Mouse (Mus musculus): ENCODE results near the gene Cytl1. TPM values are rescaled to one million over a fixed set of nuclear protein-coding genes. Genes with fewer than 3 reads are reported as not detected.

Cytl1 gene
- total and polyA plus RNA-seq, 2 experiments, result 0.09 TPM; not detected in 1

DNA sequence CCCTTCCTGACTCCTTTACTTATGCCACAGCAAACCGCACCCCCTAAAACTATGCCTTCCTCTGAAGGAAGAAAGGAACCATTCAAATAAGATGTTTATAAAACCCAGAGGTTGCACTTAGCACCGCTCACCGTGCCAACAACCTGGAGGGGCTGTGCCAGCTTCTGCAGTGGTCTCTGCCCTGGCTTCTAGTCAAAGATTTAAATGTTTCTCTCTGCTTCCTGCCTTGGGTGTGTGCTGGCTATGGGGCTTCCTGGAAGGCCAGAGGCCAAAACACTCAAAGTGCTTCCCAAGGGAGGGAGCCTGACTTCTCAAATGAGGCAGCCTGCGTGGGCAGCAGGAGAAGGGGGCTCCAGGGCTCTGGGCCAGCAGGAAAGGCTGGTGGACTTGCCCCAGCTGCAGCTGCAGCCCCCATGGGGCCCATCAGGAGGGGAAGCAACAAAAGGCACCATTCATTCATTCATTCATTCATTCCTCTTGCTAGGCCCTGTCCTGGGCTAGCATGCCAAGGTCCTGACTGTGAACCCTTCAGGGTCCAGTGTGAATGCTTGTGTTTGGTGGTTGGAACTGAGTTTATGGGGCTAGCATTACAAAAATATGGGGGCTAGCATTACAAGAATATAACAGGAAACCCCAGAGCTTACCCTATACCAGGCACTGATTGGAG, 10.0 kb upstream of the Cytl1 start:
- Histone ChIP-seq H3K9ac (ENCODE audit: low read depth, low read length) (no peak overlapping the region), H3K36me3 (ENCODE audit: control insufficient read depth, insufficient read depth, low read length) (no peaks in the 10 kb centered on the region), H3K4me3 (ENCODE audit: insufficient read depth, low read depth, low read length) (no peak overlapping the region), H3K27ac (replicated peaks; ENCODE audit: insufficient read depth, low read depth, low read length) (no peak overlapping the region), H3K27me3 (ENCODE audit: control insufficient read depth, insufficient read depth, low read length) (no peaks in the 10 kb centered on the region), H3K79me2 (ENCODE audit: control insufficient read depth, insufficient read depth, low read length) (no peaks in the 10 kb centered on the region), H3K4me1 (ENCODE audit: control insufficient read depth, insufficient read depth, low read length) (no peaks in the 10 kb centered on the region)
- no peak for DNase-seq (ENCODE audit: extremely low read depth, low read depth, low spot score)
- no peak for TF ChIP-seq POLR2A (IDR thresholded peaks at IDR 0.05; ENCODE audit: extremely low read depth, insufficient read depth, low read length)
- 88% methylated on average over 4 of the region's 4 CpGs for WGBS

DNA sequence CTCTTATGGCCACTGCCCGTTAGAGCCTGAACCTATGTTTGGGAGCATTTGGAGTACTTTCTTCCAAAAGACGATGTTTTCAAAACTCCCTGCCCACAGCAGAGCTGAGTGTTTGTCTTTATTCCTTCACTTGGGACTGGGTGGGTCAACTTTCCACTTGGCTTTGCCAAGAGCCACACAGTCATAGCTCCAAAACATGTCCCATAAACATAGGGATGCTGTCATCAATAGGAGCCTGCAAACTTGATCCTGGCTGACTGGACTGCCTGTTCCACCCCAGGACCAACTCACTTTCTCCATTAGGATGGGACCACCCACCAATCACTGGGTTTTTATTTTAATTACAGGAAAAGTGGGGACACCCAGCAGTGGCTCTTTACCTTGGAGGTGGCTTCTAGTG, 4.5 kb upstream of the Cytl1 start:
- no peaks in the 10 kb centered on the region for H3K79me2 ChIP-seq (ENCODE audit: control insufficient read depth, insufficient read depth, low read length)
- no peaks in the 10 kb centered on the region for H3K4me1 ChIP-seq (ENCODE audit: control insufficient read depth, insufficient read depth, low read length)
- DNase-seq (ENCODE audit: extremely low read depth, low read depth, low spot score), result no peak
- WGBS, result 87% methylated on average over 2 of the region's 2 CpGs
- no peak overlapping the region for H3K4me3 ChIP-seq (ENCODE audit: insufficient read depth, low read depth, low read length)
- H3K9ac ChIP-seq (ENCODE audit: low read depth, low read length), result no peak overlapping the region
- H3K27me3 ChIP-seq (ENCODE audit: control insufficient read depth, insufficient read depth, low read length), result no peaks in the 10 kb centered on the region
- H3K36me3 ChIP-seq (ENCODE audit: control insufficient read depth, insufficient read depth, low read length), result no peaks in the 10 kb centered on the region
- no peak overlapping the region for H3K27ac ChIP-seq (replicated peaks; ENCODE audit: insufficient read depth, low read depth, low read length)
- TF ChIP-seq POLR2A (IDR thresholded peaks at IDR 0.05; ENCODE audit: extremely low read depth, insufficient read depth, low read length), result no peak
- TF ChIP-seq CTCF (IDR thresholded peaks at IDR 0.05; ENCODE audit: low read depth, low read length), result no peak

DNA sequence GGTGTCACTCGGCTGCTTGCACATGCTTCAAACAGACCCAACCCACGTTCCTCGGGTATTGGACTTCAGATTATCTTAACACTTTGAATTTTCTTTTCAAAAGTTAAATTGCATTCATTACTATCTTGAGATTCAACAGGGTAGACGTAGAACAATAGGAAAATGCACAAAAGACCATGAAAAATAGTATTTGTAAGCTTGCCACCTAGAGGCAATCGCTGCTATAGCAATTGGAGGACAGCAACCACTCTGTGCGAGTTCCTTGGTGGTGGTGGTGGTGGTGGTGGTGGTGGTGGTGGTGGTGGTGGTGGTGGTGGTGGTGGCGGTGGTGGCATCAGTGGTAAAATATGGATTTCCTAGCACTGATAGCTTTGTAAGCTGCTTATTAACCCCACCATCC, 894 bp downstream of the Cytl1 start:
- WGBS, result 57% methylated on average over 7 of the region's 7 CpGs
- H3K27me3 ChIP-seq (ENCODE audit: control insufficient read depth, insufficient read depth, low read length), result no peaks in the 10 kb centered on the region
- DNase-seq (ENCODE audit: extremely low read depth, low read depth, low spot score), result no peak
- H3K9ac ChIP-seq (ENCODE audit: low read depth, low read length), result no peak overlapping the region
- no peaks in the 10 kb centered on the region for H3K79me2 ChIP-seq (ENCODE audit: control insufficient read depth, insufficient read depth, low read length)
- no peak overlapping the region for H3K27ac ChIP-seq (replicated peaks; ENCODE audit: insufficient read depth, low read depth, low read length)
- no peak for TF ChIP-seq CTCF (IDR thresholded peaks at IDR 0.05; ENCODE audit: low read depth, low read length)
- TF ChIP-seq POLR2A (IDR thresholded peaks at IDR 0.05; ENCODE audit: extremely low read depth, insufficient read depth, low read length), result no peak
- H3K36me3 ChIP-seq (ENCODE audit: control insufficient read depth, insufficient read depth, low read length), result no peaks in the 10 kb centered on the region
- no peak overlapping the region for H3K4me3 ChIP-seq (ENCODE audit: insufficient read depth, low read depth, low read length)
- H3K4me1 ChIP-seq (ENCODE audit: control insufficient read depth, insufficient read depth, low read length), result no peaks in the 10 kb centered on the region

DNA sequence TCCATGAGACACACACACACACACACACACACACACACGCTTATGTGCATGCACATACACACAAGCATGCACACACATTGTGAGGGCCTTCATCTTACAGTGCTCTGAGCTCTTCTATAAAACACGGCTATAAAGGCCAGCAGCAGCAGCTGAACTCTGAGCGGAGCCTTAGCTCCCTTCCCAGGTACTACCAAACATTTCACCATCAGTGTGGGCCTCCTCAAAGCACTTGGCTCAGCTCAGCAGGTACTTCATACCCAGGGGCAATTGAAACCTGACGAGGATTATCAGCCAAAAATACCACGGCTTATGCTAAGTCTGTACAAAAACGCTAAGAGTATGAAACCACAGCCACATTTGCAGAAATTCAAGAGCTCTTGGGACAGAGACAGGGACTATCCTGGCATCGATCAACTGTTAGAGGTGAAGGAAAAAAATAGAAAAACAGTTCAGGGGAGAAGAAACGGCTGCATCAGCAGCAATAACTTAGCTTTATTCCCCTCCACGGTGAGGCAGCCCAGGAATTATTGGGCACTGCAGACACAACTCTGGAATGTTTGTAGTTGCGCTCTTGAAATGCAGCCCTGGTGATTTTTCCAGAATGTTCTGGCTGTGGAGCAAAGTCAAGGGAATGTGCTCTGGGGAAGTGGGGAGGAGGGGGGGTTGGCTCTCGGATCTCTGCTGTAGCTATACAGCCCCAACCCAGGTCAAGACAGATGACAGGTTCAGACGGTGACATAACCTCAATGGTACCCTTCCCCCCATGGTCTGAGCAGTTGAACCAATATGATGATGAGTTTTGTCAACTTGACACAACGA, 8.8 kb downstream of the Cytl1 start:
- Histone ChIP-seq H3K4me1 (ENCODE audit: control insufficient read depth, insufficient read depth, low read length) (no peaks in the 10 kb centered on the region), H3K36me3 (ENCODE audit: control insufficient read depth, insufficient read depth, low read length) (no peaks in the 10 kb centered on the region), H3K79me2 (ENCODE audit: control insufficient read depth, insufficient read depth, low read length) (no peaks in the 10 kb centered on the region), H3K27ac (replicated peaks; ENCODE audit: insufficient read depth, low read depth, low read length) (no peak overlapping the region), H3K9ac (ENCODE audit: low read depth, low read length) (no peak overlapping the region), H3K4me3 (ENCODE audit: insufficient read depth, low read depth, low read length) (no peak overlapping the region), H3K27me3 (ENCODE audit: control insufficient read depth, insufficient read depth, low read length) (no peaks in the 10 kb centered on the region)
- WGBS, result 76% methylated on average over 13 of the region's 13 CpGs
- TF ChIP-seq CTCF (IDR thresholded peaks at IDR 0.05; ENCODE audit: low read depth, low read length), result no peak
- no peak for TF ChIP-seq POLR2A (IDR thresholded peaks at IDR 0.05; ENCODE audit: extremely low read depth, insufficient read depth, low read length)
- DNase-seq (ENCODE audit: extremely low read depth, low read depth, low spot score), result no peak

DNA sequence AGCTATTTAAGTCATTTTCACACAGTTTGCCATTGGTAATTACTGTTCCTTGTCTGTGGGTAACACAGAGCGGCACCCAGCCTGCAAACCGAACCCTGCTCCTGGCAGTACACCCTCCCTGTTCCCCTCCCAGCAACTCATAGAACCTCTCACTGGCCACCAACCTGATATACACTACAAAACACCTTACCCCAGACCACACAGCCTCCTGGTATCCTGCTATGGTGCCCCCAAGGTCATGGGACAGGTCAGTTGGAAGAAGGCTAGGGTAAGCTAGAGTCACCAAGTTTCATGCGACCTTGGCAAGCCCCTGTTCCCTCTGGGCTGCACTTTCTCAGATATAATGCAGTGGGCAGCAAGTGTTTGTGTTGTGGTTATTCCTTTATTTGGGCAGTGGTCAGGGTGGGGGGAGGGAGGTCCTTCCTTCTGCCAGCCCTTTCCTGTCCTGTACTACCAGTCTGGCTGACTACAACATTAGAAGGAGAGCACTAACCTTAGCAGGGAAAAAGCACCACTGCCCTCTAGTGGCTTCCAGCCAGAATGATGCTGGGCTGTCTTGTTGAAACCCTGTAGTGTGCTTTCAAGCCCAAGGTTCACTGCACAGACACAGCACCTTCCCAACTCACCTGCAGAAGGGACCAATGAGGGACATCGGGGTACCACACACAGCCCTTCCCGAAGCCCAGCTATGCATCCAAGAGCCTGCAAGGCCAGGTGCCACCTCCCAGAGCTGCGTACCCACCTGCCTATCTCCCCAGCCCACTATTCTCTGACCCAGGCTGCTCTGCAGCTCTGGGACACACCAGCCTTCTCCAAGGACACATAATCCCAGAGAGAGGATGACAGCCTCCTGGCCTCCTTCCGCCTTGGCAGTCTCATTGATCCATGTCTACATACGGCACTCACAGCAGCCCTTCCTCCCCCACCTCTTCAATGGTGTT, 17.0 kb downstream of the Cytl1 start:
- no peaks in the 10 kb centered on the region for H3K27me3 ChIP-seq (ENCODE audit: control insufficient read depth, insufficient read depth, low read length)
- no peaks in the 10 kb centered on the region for H3K36me3 ChIP-seq (ENCODE audit: control insufficient read depth, insufficient read depth, low read length)
- no peak overlapping the region for H3K27ac ChIP-seq (replicated peaks; ENCODE audit: insufficient read depth, low read depth, low read length)
- H3K79me2 ChIP-seq (ENCODE audit: control insufficient read depth, insufficient read depth, low read length), result no peaks in the 10 kb centered on the region
- DNase-seq (ENCODE audit: extremely low read depth, low read depth, low spot score), result peak; percentile 38
- no peak overlapping the region for H3K9ac ChIP-seq (ENCODE audit: low read depth, low read length)
- H3K4me3 ChIP-seq (ENCODE audit: insufficient read depth, low read depth, low read length), result no peak overlapping the region
- H3K4me1 ChIP-seq (ENCODE audit: control insufficient read depth, insufficient read depth, low read length), result no peaks in the 10 kb centered on the region
- TF ChIP-seq CTCF (IDR thresholded peaks at IDR 0.05; ENCODE audit: low read depth, low read length) (peak; percentile 73), POLR2A (IDR thresholded peaks at IDR 0.05; ENCODE audit: extremely low read depth, insufficient read depth, low read length) (no peak)
- 57% methylated on average over 8 of the region's 8 CpGs for WGBS
